Mouse (Mus musculus): ENCODE data around the gene Fam43b. TPM values are rescaled to one million over a fixed set of nuclear protein-coding genes. Genes with fewer than 3 reads are reported as not detected.
A peak's percentile ranks its signal among the peaks of the same experiment; 100 is the strongest.

Fam43b gene
- polyA plus RNA-seq, 1 experiment from 2014 or later = not detected

GRCm38 (mm10) chr4:138418340-138418957 lies 22.1 kb upstream of the Fam43b start:
- POLR2A ChIA-PET = no interaction called here
- no peak for TF ChIP-seq CTCF (IDR thresholded peaks at IDR 0.05)

GRCm38 (mm10) chr4:138417882-138418281 lies 21.6 kb upstream of the Fam43b start:
- ChIA-PET CTCF (no interaction called here), POLR2A (no interaction called here)
- no peak for ATAC-seq
- no peak for DNase-seq (ENCODE audit: low read depth, low spot score)
- in situ Hi-C loops (cut with MboI; ENCODE audit: low pct_unique_long_range_greater_than_20kb) = no loop called here
- TF ChIP-seq CTCF (IDR thresholded peaks at IDR 0.05) = no peak
- H3K27me3 ChIP-seq = peaks cover under 1% of the 10 kb centered on the region

More at GRCm38 (mm10) chr4:138418340-138418957, 22.1 kb upstream of the Fam43b start:
- in situ Hi-C loops (cut with MboI; ENCODE audit: low pct_unique_long_range_greater_than_20kb) = no loop called here
- no peak for DNase-seq (ENCODE audit: low read depth, low spot score)
- CTCF ChIA-PET = no interaction called here
- ATAC-seq = no peak
- peaks cover 6% of the 10 kb centered on the region for H3K27me3 ChIP-seq

- CTCF ChIA-PET = interaction anchor here (1.1 to 1.4 kb wide), 2 partner anchors 11 to 12 kb away, joined by 3 to 5 read pairs; no protein-coding TSS in a partner anchor
- TF ChIP-seq CTCF (IDR thresholded peaks at IDR 0.05) = no peak
- no peak for ATAC-seq
- in situ Hi-C loops (cut with MboI; ENCODE audit: low pct_unique_long_range_greater_than_20kb) = no loop called here
- no peak for DNase-seq (ENCODE audit: low read depth, low spot score)
- H3K27me3 ChIP-seq = no peaks in the 10 kb centered on the region
- POLR2A ChIA-PET = no interaction called here
Observed at GRCm38 (mm10) chr4:138416414-138416813, 20.1 kb upstream of the Fam43b start.

GRCm38 (mm10) chr4:138415991-138416390 lies 19.7 kb upstream of the Fam43b start:
- ChIA-PET CTCF (interaction anchor here (1.1 to 1.4 kb wide), 2 partner anchors 11 kb away, joined by 3 to 5 read pairs; no protein-coding TSS in a partner anchor), POLR2A (no interaction called here)
- H3K27me3 ChIP-seq = no peaks in the 10 kb centered on the region
- DNase-seq (ENCODE audit: low read depth, low spot score) = no peak
- in situ Hi-C loops (cut with MboI; ENCODE audit: low pct_unique_long_range_greater_than_20kb) = no loop called here
- no peak for ATAC-seq
- no peak for TF ChIP-seq CTCF (IDR thresholded peaks at IDR 0.05)

- ChIA-PET CTCF (no interaction called here), POLR2A (no interaction called here)
- no peak for ATAC-seq
- no peaks in the 10 kb centered on the region for H3K27me3 ChIP-seq
- DNase-seq (ENCODE audit: low read depth, low spot score) = no peak
- in situ Hi-C loops (cut with MboI; ENCODE audit: low pct_unique_long_range_greater_than_20kb) = no loop called here
- no peak for TF ChIP-seq CTCF (IDR thresholded peaks at IDR 0.05)
Observed at GRCm38 (mm10) chr4:138414725-138415124, 18.4 kb upstream of the Fam43b start.

- CTCF ChIA-PET = no interaction called here
- ATAC-seq (no peak), DNase-seq (ENCODE audit: low read depth, low spot score) (no peak)
- POLR2A ChIA-PET = no interaction called here
- no peak for TF ChIP-seq CTCF (IDR thresholded peaks at IDR 0.05)
- H3K27me3 ChIP-seq = no peaks in the 10 kb centered on the region
- in situ Hi-C loops (cut with MboI; ENCODE audit: low pct_unique_long_range_greater_than_20kb) = no loop called here
Observed at GRCm38 (mm10) chr4:138411504-138412121, 15.3 kb upstream of the Fam43b start.

- ATAC-seq (no peak), DNase-seq (ENCODE audit: low read depth, low spot score) (no peak)
- TF ChIP-seq CTCF (IDR thresholded peaks at IDR 0.05) = no peak
- H3K27me3 ChIP-seq = no peaks in the 10 kb centered on the region
- in situ Hi-C loops (cut with MboI; ENCODE audit: low pct_unique_long_range_greater_than_20kb) = no loop called here
- ChIA-PET CTCF (no interaction called here), POLR2A (no interaction called here)
Observed at GRCm38 (mm10) chr4:138411011-138411410, 14.7 kb upstream of the Fam43b start.

- CTCF ChIA-PET = no interaction called here
- no peaks in the 10 kb centered on the region for H3K27me3 ChIP-seq
- DNase-seq (ENCODE audit: low read depth, low spot score) = no peak
- POLR2A ChIA-PET = no interaction called here
- TF ChIP-seq CTCF (IDR thresholded peaks at IDR 0.05) = no peak
- no peak for ATAC-seq
- in situ Hi-C loops (cut with MboI; ENCODE audit: low pct_unique_long_range_greater_than_20kb) = no loop called here
Observed at GRCm38 (mm10) chr4:138407479-138408194, 11.3 kb upstream of the Fam43b start.

- DNase-seq (ENCODE audit: low read depth, low spot score) (no peak), ATAC-seq (no peak)
- ChIA-PET POLR2A (no interaction called here), CTCF (interaction anchor here (0.8 to 1.7 kb wide), 10 partner anchors 11 to 89 kb away, joined by 3 to 6 read pairs (median 5); partner anchors contain the start of gene Pink1)
- in situ Hi-C loops (cut with MboI; ENCODE audit: low pct_unique_long_range_greater_than_20kb) = no loop called here
- peak; percentile 68 for TF ChIP-seq CTCF (IDR thresholded peaks at IDR 0.05)
- H3K27me3 ChIP-seq = no peaks in the 10 kb centered on the region
Observed at GRCm38 (mm10) chr4:138404806-138405205, 8.5 kb upstream of the Fam43b start.

- peaks cover 29% of the 10 kb centered on the region for H3K27me3 ChIP-seq
- DNase-seq (ENCODE audit: low read depth, low spot score) = no peak
Observed at GRCm38 (mm10) chr4:138396711-138397110, 383 bp upstream of the Fam43b start.

More at GRCm38 (mm10) chr4:138396711-138397110, 383 bp upstream of the Fam43b start:
- no peak for ATAC-seq
- ChIA-PET CTCF (no interaction called here), POLR2A (no interaction called here)
- in situ Hi-C loops (cut with MboI; ENCODE audit: low pct_unique_long_range_greater_than_20kb) = no loop called here
- TF ChIP-seq CTCF (IDR thresholded peaks at IDR 0.05) = no peak
